Comparison of ENCODE assay signal across 14 mouse cellular contexts in the genomic region with DNA sequence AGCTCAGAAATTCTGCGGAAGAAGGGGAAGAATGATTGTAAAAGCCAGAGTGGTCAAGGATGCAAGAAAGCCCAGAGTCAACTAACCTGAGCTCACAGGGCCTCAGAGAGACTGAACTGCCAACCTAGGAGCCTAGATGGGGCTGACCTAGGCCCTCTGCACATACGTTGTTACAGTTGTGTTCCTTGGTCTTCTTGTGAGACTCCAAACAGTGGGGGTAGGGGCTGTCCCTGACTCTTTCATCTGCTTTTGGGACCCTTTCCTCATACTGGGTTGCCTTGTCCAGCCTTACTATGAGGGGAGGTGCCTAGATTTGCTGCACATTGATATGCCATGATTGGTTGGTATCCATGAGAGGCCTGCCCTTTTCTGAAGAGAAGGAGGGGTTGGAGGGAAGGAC.
"Had no signal": no experiment of that assay in that cellular context is flagged by ENCODE, and none has a peak within 500 bp of the region (broad histone marks: within the 10 kb centered on the region; RNA-seq: fewer than 3 reads in every experiment).

No protein-coding gene starts in this region.

- H3K9me3 ChIP-seq: kidney, embryonic 15.5 days; liver, embryonic 13.5 days had no signal

- H3K9ac ChIP-seq: kidney, embryonic 15.5 days; liver, embryonic 13.5 days; lung, embryonic 14.5 days had no signal

- H3K4me3 ChIP-seq: kidney, embryonic 15.5 days; liver, embryonic 13.5 days had no signal

- H3K27me3 ChIP-seq: kidney, embryonic 15.5 days; liver, embryonic 13.5 days had no signal

- H3K36me3 ChIP-seq: kidney, embryonic 15.5 days; liver, embryonic 13.5 days had no signal

- DNase-seq: kidney, adult 2 months; kidney, postnatal 10 days; kidney, postnatal 36 days; liver, embryonic 13.5 days; lung, embryonic 14.5 days; midbrain, embryonic 14.5 days; thymus, adult 2 months; thymus, postnatal 14 days; thymus, postnatal 4 days had no signal

- H3K4me2 ChIP-seq: kidney, embryonic 15.5 days; liver, embryonic 13.5 days; lung, embryonic 14.5 days had no signal

- ATAC-seq: intestine, postnatal 0 days; lung, postnatal 0 days had no signal

- H3K27ac ChIP-seq: kidney, embryonic 15.5 days; liver, embryonic 13.5 days; macrophage; stomach, postnatal 0 days had no signal
